Mouse (Mus musculus): Measurements from ENCODE around the gene Gm8356. TPM values are rescaled to one million over a fixed set of nuclear protein-coding genes. Genes with fewer than 3 reads are reported as not detected.
"Not testable (repeated sequence)": the region's sequence is repeated elsewhere in the genome, so short reads cannot be mapped to it uniquely, and the experiment has no call there.

Gene Gm8356
- total RNA-seq (2021), result not detected
- long read RNA-seq, experiment 1, result 0 reads
- long read RNA-seq, experiment 2, result 0 reads

- not testable (repeated sequence) for DNase-seq
Measured at GRCm38 (mm10) chr14:6537190-6537589, at the start of gene Gm8356. TSS of gene Gm8356 (minus strand) at chr14:6537290.

- not testable (repeated sequence) for DNase-seq
Measured at GRCm38 (mm10) chr14:6486331-6486730, 50.8 kb downstream of the Gm8356 start.

- not testable (repeated sequence) for DNase-seq
Measured at GRCm38 (mm10) chr14:6485541-6485940, 51.5 kb downstream of the Gm8356 start.

GRCm38 (mm10) chr14:6482126-6482525 is 55.0 kb downstream of the Gm8356 start:
- not testable (repeated sequence) for DNase-seq

Other genes starting within 250 kb of the Gm8356 start
- gene Gm21103, start 232.4 kb downstream of the Gm8356 start, total RNA-seq (2021), result not detected
- gene Gm3618, start 193.6 kb downstream of the Gm8356 start, total RNA-seq (2021), result not detected
- not detected for gene Gm16440, start 147.0 kb downstream of the Gm8356 start, total RNA-seq (2021)
- under 1 TPM in 1 of 2 experiments, not detected in 1; 0.16 TPM for gene Gm3591, start 124.8 kb downstream of the Gm8356 start, total RNA-seq (2021)
- not detected for gene Gm3594, start 92.7 kb downstream of the Gm8356 start, total RNA-seq (2021)
- gene Gm3629, start 53.3 kb upstream of the Gm8356 start, total RNA-seq (2021), result under 1 TPM in 1 of 2 experiments, not detected in 1; 0.30 TPM
- not detected for gene Gm3460, start 85.1 kb upstream of the Gm8356 start, total RNA-seq (2021)
- not detected for gene Gm10251, start 146.9 kb upstream of the Gm8356 start, total RNA-seq (2021)
- not detected for gene Gm8050, start 183.0 kb upstream of the Gm8356 start, total RNA-seq (2021)
- gene Gm3636, start 205.0 kb upstream of the Gm8356 start, total RNA-seq (2021), result under 1 TPM in 1 of 2 experiments, not detected in 1; 0.20 TPM
- gene Gm8362, start 237.1 kb upstream of the Gm8356 start, total RNA-seq (2021), result not detected

All from adrenal gland, postnatal 36 days (tissue).